Mouse (Mus musculus) forebrain, embryonic 10.5 days (tissue): ENCODE measurements around the gene Qrsl1. TPM values are rescaled to one million over a fixed set of nuclear protein-coding genes. Genes with fewer than 3 reads are reported as not detected.

Experiments
- DNase-seq: peaks from one replicate; pipeline ENCODE4 v3.0.0-alpha.2; 2017; ENCODE audit warnings: low spot score; ENCODE audit errors: extremely low spot score
- H3K27ac ChIP-seq: fragments of 300-500 bp; sonication (generic); 2 replicates; pipeline ENCODE4 v1.5.1; 2016; ENCODE audit warnings: mild to moderate bottlenecking
- H3K27me3 ChIP-seq: fragments of 300-500 bp; sonication (generic); 2 replicates; pipeline ENCODE4 v1.6.1; 2016; ENCODE audit warnings: mild to moderate bottlenecking; ENCODE audit not compliant: poor library complexity, severe bottlenecking
- H3K36me3 ChIP-seq: fragments of 300-500 bp; sonication (generic); replicated peaks from 2 replicates; pipeline ENCODE4 v1.6.1; 2016; ENCODE audit warnings: mild to moderate bottlenecking, moderate library complexity
- H3K4me1 ChIP-seq: fragments of 300-500 bp; sonication (generic); 2 replicates; pipeline ENCODE4 v1.6.1; 2016
- H3K4me3 ChIP-seq: fragments of 300-500 bp; sonication (generic); 2 replicates; pipeline ENCODE4 v1.5.1; 2016; ENCODE audit warnings: mild to moderate bottlenecking, moderate library complexity
- H3K9me3 ChIP-seq: fragments of 300-500 bp; sonication (generic); 2 replicates; pipeline ENCODE4 v1.6.1; 2016; ENCODE audit warnings: mild to moderate bottlenecking, moderate library complexity
- WGBS: fragments of 180-500 bp; shearing (Covaris S2); methylation state at CpG from one replicate; pipeline ENCODE4 v1.1.7; 2016; 5-methylcytosine and 5-hydroxymethylcytosine counted together
- polyA plus RNA-seq: library from polyadenylated mRNA; unstranded; fragments of >200 nt; fragmentation: Nextera tagmentation; extraction: Ambion mirVana; gene quantifications from 2 replicates; pipeline ENCODE4 v1.2.1, GENCODE M21; 2016

Qrsl1 gene
- polyA plus RNA-seq, 1 experiment from 2014 or later, result 28.8 TPM

DNA sequence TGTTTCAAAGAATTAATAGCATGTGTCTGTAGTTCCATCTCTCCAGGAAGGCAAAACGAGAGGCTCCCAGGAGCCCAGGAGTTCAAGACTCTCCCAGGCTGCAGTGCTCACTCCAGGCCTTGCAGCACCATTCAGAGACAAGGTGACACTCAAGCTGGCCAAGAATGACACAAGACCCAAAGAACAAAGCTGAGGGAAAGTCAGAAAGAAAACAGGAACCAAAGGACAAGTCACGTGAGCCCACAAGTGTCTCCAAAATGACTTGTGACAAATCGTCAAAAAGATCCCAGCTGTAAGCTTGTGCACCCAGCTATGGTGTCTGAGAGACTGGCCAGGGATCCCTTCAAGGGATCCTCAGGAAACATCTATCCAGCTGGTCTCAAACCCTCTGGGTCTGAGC, 52.1 kb downstream of the Qrsl1 start:
- no peaks in the 10 kb centered on the region for H3K4me1 ChIP-seq
- 91% methylated on average over 3 of the region's 3 CpGs for WGBS
- no peaks in the 10 kb centered on the region for H3K9me3 ChIP-seq
- DNase-seq, result no peak
- no peak overlapping the region for H3K4me3 ChIP-seq
- no peak overlapping the region for H3K27ac ChIP-seq
- no peaks in the 10 kb centered on the region for H3K27me3 ChIP-seq
- H3K36me3 ChIP-seq, result no peaks in the 10 kb centered on the region

DNA sequence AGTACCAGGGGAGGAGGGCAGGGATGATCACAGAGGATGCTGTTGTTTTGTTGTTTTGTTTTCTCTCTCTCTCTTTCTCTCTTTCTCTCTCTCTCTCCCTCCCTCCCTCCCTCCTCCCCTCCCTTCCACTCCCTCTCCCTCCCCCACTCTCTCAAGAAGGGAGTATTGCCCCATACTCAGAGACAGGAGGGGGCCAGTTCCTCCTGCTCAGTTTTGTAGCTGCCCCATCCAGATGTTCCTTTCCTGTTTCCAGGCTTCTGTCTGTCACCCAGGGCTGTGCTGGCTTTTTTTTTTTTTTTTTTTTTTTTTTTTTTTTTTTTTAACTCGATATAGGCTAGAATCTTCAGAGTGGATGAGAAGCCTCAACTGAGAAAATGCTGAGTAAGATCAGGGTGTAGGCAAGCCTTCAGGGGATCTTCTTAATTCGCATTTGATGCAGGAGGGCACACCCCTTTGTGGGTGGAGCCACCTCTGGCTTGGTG, 55.4 kb downstream of the Qrsl1 start:
- 77% methylated on average over 2 of the region's 2 CpGs for WGBS
- no peak overlapping the region for H3K4me3 ChIP-seq
- H3K4me1 ChIP-seq, result no peaks in the 10 kb centered on the region
- no peak overlapping the region for H3K27ac ChIP-seq
- DNase-seq, result no peak
- no peaks in the 10 kb centered on the region for H3K36me3 ChIP-seq
- H3K27me3 ChIP-seq, result no peaks in the 10 kb centered on the region
- peaks cover 13% of the 10 kb centered on the region; the same call in 1 of the 2 replicates for H3K9me3 ChIP-seq

DNA sequence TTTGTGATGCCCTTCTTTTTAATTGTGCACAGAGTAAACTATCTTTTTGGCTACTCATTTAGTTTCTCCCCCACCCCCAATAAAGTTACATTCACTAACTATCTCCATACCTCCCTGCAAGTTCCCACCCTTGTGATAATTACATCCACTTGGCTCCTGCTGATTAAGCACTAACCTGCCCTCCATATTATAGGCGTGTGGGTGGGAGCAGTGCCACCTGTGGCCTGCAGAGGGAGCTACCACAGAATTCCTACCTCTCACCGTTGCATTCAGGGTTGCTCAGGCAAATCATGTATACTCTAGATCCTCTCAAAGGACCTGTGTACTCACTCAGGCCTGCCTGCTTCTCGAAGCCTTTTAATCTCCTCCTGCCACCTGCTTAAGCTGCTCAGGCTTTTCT, 56.1 kb downstream of the Qrsl1 start:
- DNase-seq, result no peak
- Histone ChIP-seq H3K27me3 (no peaks in the 10 kb centered on the region), H3K4me1 (no peaks in the 10 kb centered on the region), H3K4me3 (no peak overlapping the region), H3K9me3 (peaks cover 13% of the 10 kb centered on the region; the same call in 1 of the 2 replicates), H3K27ac (no peak overlapping the region), H3K36me3 (no peaks in the 10 kb centered on the region)
- WGBS, result 76% methylated on average over 3 of the region's 3 CpGs

DNA sequence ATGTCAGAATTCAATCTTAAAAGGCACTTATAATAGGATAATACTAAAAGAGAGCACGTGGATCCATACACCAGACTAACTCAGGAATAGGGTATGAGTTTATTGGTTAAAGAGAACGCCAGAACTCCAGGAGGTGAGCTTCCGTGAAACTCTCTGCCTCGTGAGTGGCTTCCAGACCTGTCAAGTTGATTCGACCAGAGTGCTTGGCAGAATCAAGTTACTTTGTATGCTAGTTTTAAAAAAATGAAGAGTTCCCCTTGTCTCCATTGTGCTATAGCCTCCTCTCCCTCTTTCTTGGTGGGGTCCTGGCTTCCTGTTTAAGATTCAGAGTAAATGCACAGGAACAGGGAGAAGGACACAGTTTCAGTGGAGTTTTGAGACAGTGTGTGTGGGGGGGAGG, 60.1 kb downstream of the Qrsl1 start:
- Histone ChIP-seq H3K27me3 (no peaks in the 10 kb centered on the region), H3K27ac (no peak overlapping the region), H3K9me3 (peaks cover 13% of the 10 kb centered on the region; the same call in 1 of the 2 replicates), H3K4me3 (no peak overlapping the region), H3K4me1 (no peaks in the 10 kb centered on the region), H3K36me3 (no peaks in the 10 kb centered on the region)
- no peak for DNase-seq
- 85% methylated on average over 5 of the region's 5 CpGs for WGBS

DNA sequence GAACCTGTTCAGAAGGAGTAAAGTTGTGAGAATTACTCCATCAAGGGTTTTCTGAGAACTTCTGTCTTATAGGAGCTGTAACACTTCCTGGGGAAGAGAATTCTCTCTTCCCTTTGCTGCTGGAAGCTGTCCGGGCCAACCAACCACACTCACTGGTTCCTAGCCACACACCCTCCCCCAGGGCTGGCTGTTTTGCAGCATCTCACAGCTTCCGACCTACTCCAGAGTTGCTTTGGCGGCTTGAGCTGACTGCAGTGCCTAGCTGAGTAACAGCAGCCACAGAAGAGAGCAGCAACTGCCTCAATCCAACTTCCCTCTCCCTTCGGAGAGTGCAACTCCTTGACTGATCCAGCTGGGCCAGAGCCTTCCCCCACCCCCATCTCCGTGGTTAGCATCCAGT, 68.7 kb downstream of the Qrsl1 start:
- no peaks in the 10 kb centered on the region for H3K27me3 ChIP-seq
- H3K36me3 ChIP-seq, result no peaks in the 10 kb centered on the region
- WGBS, result 40% methylated on average over 5 of the region's 5 CpGs
- no peaks in the 10 kb centered on the region for H3K9me3 ChIP-seq
- 0 out of 2 replicates have a peak, but pooled peaks cover 5% of the 10 kb centered on the region for H3K4me1 ChIP-seq
- no peak for DNase-seq
- H3K27ac ChIP-seq, result no peak overlapping the region
- H3K4me3 ChIP-seq, result no peak overlapping the region

DNA sequence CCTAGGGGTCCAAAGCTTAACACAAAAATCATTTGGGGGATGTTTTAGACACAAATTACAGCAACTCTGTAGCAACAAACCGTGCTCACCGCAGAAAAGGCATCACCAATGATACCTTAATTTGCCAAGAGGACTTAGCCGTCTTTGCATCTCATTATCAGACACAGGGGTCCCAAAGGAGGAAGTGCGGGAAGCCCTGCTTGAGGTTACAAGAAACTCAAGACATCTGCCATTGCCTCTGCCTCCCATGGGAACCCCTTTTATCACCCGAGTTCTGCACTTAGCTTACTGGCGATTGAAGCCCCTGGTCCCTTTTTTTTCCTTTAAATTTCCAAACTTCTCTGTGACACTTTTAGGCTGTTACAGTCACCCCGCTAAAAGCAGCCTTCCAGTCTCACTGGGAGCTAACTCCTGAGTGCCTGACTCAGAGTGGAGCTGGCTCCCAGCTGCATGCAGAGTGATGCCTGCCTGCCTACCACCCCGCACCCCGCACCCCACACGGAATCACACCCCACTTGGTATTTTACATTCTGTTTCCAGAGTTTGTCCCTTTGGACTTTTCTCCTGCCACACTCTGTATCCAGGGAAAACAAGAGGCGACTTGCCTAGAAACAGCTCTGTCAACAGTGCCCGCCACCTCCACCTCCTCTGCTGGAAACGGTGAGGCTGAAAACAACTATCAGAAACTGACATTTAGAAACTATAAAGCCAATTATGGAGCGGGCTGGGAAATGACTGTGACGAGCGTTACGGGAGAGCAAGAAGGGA, 71.1 kb downstream of the Qrsl1 start:
- DNase-seq, result no peak
- Histone ChIP-seq H3K9me3 (no peaks in the 10 kb centered on the region), H3K27me3 (no peaks in the 10 kb centered on the region), H3K36me3 (no peaks in the 10 kb centered on the region), H3K4me1 (0 out of 2 replicates have a peak, but pooled peaks cover 5% of the 10 kb centered on the region), H3K4me3 (no peak overlapping the region), H3K27ac (no peak overlapping the region)
- 45% methylated on average over 17 of the region's 17 CpGs for WGBS

DNA sequence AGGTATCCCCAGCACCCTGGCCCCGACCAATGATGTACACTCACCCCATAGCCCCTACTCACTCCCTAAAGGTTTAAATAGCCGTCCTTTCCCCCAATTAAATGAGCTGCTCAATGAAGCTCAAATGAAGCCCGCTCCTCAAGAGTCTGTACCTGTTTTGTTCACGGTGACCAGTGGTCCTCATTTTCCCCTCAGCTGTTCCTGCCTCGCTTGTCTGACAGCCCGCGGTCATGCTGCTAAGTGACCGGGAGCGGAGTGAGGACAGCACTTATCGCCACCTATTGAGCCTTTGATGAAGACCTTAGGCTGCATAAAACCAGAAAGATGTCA, 72.9 kb downstream of the Qrsl1 start:
- Histone ChIP-seq H3K4me1 (0 out of 2 replicates have a peak, but pooled peaks cover 5% of the 10 kb centered on the region), H3K9me3 (no peaks in the 10 kb centered on the region), H3K27me3 (no peaks in the 10 kb centered on the region), H3K27ac (no peak overlapping the region), H3K4me3 (no peak overlapping the region), H3K36me3 (no peaks in the 10 kb centered on the region)
- no peak for DNase-seq
- 94% methylated on average over 10 of the region's 10 CpGs for WGBS

DNA sequence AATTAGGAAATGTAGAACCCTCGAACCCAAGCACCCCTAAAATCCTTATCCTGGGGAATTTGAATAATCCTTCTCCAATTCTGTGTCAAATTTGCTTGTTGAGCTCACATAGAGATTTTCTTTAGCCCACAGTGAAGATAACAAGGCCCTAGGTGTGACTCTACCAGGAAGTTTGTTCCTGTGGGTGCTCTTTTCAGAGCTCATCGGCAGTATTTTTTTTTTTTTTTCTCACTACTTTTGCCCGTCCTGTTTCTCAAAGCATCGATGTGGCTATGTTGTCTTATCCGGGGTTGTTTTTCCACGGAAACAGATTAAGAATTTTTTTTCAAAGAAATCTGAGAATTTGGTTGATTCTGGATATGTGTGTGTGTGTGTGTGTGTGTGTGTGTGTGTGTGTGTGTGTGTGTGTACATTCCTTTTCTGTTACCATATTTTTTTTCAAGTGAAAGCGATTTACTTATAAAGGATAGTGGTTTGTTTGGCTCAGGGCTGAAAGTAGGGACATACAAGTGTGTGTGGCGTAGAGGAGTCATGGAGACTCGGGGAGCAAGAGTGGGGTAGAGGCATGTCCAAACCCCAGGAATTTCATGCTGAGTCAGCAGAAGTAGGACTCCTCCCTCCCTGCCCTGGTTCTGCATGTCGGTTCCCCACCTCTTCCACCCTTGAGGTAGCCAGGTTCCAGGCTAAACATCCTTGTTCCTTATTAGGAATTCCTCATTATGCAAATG, 73.4 kb downstream of the Qrsl1 start:
- H3K27me3 ChIP-seq, result no peaks in the 10 kb centered on the region
- no peaks in the 10 kb centered on the region for H3K36me3 ChIP-seq
- no peaks in the 10 kb centered on the region for H3K9me3 ChIP-seq
- no peak overlapping the region for H3K4me3 ChIP-seq
- WGBS, result 93% methylated on average over 10 of the region's 10 CpGs
- no peak for DNase-seq
- 0 out of 2 replicates have a peak, but pooled peaks cover 5% of the 10 kb centered on the region for H3K4me1 ChIP-seq
- H3K27ac ChIP-seq, result no peak overlapping the region

DNA sequence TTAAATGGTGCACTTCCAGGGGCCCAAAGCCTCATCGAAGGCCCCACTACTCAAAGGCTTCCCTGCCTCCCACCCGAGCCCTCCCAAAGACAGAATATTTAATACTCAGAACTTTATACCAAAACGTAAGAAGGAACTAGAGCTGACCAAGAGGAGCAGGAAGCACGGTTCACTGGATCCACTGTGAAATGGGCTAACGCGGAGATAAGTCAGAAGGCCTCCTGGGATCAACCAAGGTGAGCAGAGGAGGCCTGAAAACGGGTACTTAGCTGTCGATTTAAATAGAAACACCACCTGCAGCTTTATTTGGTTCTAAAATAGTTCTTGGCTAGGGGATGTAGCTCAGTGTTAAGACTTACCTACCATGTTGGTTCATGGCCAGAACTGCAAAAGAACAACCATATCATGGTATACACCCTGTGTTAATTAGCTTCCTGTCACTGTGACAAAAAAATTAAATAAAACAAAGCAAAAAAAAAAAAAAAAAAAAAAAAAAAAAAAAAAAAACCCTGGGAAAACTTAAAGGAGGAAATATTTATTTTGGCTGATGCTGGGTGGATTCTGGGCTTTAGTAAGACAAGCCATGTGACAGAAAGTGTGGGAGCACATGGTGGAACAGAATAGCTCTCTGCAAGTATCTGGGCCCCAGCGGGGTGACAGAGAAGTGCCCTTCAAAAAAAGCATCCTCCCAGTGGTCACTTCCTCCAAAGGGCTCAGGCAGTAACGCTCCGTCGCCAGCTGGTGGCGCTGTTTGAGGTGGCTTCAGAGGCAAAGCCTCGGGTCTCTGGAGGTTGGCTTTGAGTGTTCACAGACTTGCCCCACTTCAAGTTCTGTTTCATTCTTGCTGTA, 74.5 kb downstream of the Qrsl1 start:
- Histone ChIP-seq H3K4me3 (no peak overlapping the region), H3K27me3 (no peaks in the 10 kb centered on the region), H3K27ac (no peak overlapping the region), H3K4me1 (0 out of 2 replicates have a peak, but pooled peaks cover 5% of the 10 kb centered on the region), H3K36me3 (no peaks in the 10 kb centered on the region), H3K9me3 (no peaks in the 10 kb centered on the region)
- no peak for DNase-seq
- 85% methylated on average over 14 of the region's 14 CpGs for WGBS

DNA sequence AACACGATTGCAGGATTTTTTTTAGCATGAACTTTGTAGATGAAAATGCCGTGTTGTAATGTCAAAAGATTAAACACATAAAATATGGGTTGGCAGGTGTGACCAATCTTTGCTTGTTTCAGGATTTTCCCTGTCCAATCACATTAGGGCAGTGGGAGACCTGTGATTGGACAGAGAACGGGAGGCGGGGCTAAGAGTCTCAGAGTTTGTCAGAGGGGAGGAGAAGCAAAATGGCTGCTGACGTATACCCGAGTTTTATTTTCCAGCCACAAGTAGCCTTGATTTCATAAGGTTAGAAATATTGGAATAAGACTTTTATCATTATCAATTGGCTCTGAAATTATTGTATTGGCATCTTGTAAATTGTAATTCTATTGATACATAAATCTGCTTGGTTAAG, 75.8 kb downstream of the Qrsl1 start:
- H3K4me1 ChIP-seq, result 0 out of 2 replicates have a peak, but pooled peaks cover 4% of the 10 kb centered on the region
- no peaks in the 10 kb centered on the region for H3K27me3 ChIP-seq
- H3K27ac ChIP-seq, result no peak overlapping the region
- H3K36me3 ChIP-seq, result no peaks in the 10 kb centered on the region
- no peaks in the 10 kb centered on the region for H3K9me3 ChIP-seq
- no peak for DNase-seq
- no peak overlapping the region for H3K4me3 ChIP-seq
- 92% methylated on average over 6 of the region's 6 CpGs for WGBS

DNA sequence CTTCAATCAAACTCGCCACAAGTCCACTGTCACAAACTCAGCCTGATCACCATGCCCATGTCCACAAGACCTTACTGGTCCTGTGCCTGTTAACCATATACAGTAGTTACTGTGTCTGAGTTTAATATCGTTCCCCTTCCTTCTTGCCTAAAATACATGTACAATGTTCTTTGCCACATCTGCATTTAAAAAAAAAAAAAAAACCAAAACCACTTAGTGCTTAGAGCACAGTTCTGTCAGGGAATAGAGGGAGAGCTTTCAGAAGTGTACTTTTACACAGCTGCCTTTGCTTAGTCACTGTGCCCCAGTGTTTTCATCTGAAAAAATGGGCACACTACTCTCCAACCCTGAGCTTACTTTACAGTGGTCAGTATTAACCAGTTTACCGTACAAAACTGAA, 76.8 kb downstream of the Qrsl1 start:
- no peak overlapping the region for H3K27ac ChIP-seq
- 80% methylated on average over 3 of the region's 3 CpGs for WGBS
- no peak overlapping the region for H3K4me3 ChIP-seq
- H3K27me3 ChIP-seq, result no peaks in the 10 kb centered on the region
- H3K36me3 ChIP-seq, result no peaks in the 10 kb centered on the region
- no peak for DNase-seq
- H3K9me3 ChIP-seq, result no peaks in the 10 kb centered on the region
- H3K4me1 ChIP-seq, result no peaks in the 10 kb centered on the region
